Comparison of ENCODE assay signal across 32 mouse cellular contexts in genomic region chr11:112346089-112346488, GRCm38 (mm10).
"Had no signal": no experiment of that assay in that cellular context is flagged by ENCODE, and none has a peak within 500 bp of the region (broad histone marks: within the 10 kb centered on the region; RNA-seq: fewer than 3 reads in every experiment).

No protein-coding gene starts in this region.

- H3K9me3 ChIP-seq: heart, embryonic 10.5 days; heart, embryonic 12.5 days; heart, embryonic 13.5 days; heart, embryonic 15.5 days; hindbrain, embryonic 10.5 days; hindbrain, embryonic 12.5 days; hindbrain, embryonic 13.5 days; hindbrain, embryonic 15.5 days; kidney, embryonic 15.5 days had no signal

- H3K27ac ChIP-seq: heart, embryonic 10.5 days; heart, embryonic 13.5 days; heart, embryonic 15.5 days; hindbrain, embryonic 10.5 days; hindbrain, embryonic 12.5 days; hindbrain, embryonic 13.5 days; hindbrain, embryonic 14.5 days; hindbrain, embryonic 15.5 days; hindbrain, postnatal 0 days; kidney, embryonic 15.5 days; kidney, postnatal 0 days; layer of hippocampus, adult 2 months; left cerebral cortex, adult 2 months had no signal

- H3K4me2 ChIP-seq: heart, embryonic 11.5 days; heart, embryonic 12.5 days; heart, embryonic 13.5 days; heart, embryonic 15.5 days; hindbrain, embryonic 12.5 days; hindbrain, embryonic 13.5 days; hindbrain, embryonic 14.5 days; hindbrain, embryonic 15.5 days; kidney, embryonic 15.5 days had no signal

- ATAC-seq: hindbrain, embryonic 16.5 days; hindbrain, postnatal 0 days; inflammation-experienced regulatory T-cells, adult 6 months had no signal

- H3K9ac ChIP-seq: heart, embryonic 12.5 days; heart, embryonic 13.5 days; heart, embryonic 15.5 days; hindbrain, embryonic 12.5 days; hindbrain, embryonic 13.5 days; hindbrain, embryonic 14.5 days; hindbrain, embryonic 15.5 days; kidney, embryonic 15.5 days had no signal

- H3K36me3 ChIP-seq: heart, embryonic 10.5 days; heart, embryonic 12.5 days; heart, embryonic 13.5 days; heart, embryonic 15.5 days; hindbrain, embryonic 10.5 days; hindbrain, embryonic 12.5 days; hindbrain, embryonic 13.5 days; hindbrain, embryonic 15.5 days; kidney, embryonic 15.5 days had no signal

- DNase-seq: heart, postnatal 10 days; heart, postnatal 14 days; heart, postnatal 36 days; heart, postnatal 4 days; kidney, adult 11 months; kidney, adult 18-20 months; kidney, adult 2 months; kidney, adult 8-10 months; kidney, adult 9 months; kidney, postnatal 14 days; kidney, postnatal 25 days; kidney, postnatal 36 days; kidney, postnatal 4 days; layer of hippocampus, adult 9-11 months; layer of hippocampus, postnatal 36 days had no signal

- H3K4me3 ChIP-seq: heart, embryonic 10.5 days; heart, embryonic 12.5 days; heart, embryonic 13.5 days; heart, embryonic 15.5 days; hindbrain, embryonic 10.5 days; hindbrain, embryonic 12.5 days; hindbrain, embryonic 13.5 days; hindbrain, embryonic 15.5 days; kidney, embryonic 15.5 days; layer of hippocampus, adult 2 months; left cerebral cortex, adult 2 months had no signal

- H3K27me3 ChIP-seq: heart, embryonic 12.5 days; heart, embryonic 13.5 days; heart, embryonic 15.5 days; hindbrain, embryonic 12.5 days; hindbrain, embryonic 13.5 days; hindbrain, embryonic 15.5 days; kidney, embryonic 15.5 days had no signal

- H3K4me1 ChIP-seq: heart, embryonic 12.5 days; heart, embryonic 13.5 days; heart, embryonic 15.5 days; hindbrain, embryonic 10.5 days; hindbrain, embryonic 13.5 days; hindbrain, embryonic 15.5 days; kidney, embryonic 15.5 days had no signal
